Mouse (Mus musculus): Measurements from ENCODE around the gene Fzd1.

- TF ChIP-seq CTCF (IDR thresholded peaks at IDR 0.05; ENCODE audit: low read depth, low read length) (no peak), TAL1 (conservative IDR thresholded peaks at IDR 0.05; ENCODE audit: low read depth, low read length) (no peak), GATA2 (IDR thresholded peaks at IDR 0.05; ENCODE audit: borderline replicate concordance, low read depth, low read length) (no peak), GATA1 (IDR thresholded peaks at IDR 0.05; ENCODE audit: borderline replicate concordance, low read length) (no peak), POLR2AphosphoS5 (IDR thresholded peaks at IDR 0.05; ENCODE audit: insufficient replicate concordance, low read depth, low read length) (no peak)
Observed at GRCm38 (mm10) chr5:4754701-4755281, 3.0 kb downstream of the Fzd1 start.

All from G1E (cell line).